Mouse (Mus musculus): ENCODE data around the gene 2010003K11Rik. TPM values are rescaled to one million over a fixed set of nuclear protein-coding genes. Genes with fewer than 3 reads are reported as not detected.

2010003K11Rik gene
- polyA plus RNA-seq, 1 experiment: not detected

DNA sequence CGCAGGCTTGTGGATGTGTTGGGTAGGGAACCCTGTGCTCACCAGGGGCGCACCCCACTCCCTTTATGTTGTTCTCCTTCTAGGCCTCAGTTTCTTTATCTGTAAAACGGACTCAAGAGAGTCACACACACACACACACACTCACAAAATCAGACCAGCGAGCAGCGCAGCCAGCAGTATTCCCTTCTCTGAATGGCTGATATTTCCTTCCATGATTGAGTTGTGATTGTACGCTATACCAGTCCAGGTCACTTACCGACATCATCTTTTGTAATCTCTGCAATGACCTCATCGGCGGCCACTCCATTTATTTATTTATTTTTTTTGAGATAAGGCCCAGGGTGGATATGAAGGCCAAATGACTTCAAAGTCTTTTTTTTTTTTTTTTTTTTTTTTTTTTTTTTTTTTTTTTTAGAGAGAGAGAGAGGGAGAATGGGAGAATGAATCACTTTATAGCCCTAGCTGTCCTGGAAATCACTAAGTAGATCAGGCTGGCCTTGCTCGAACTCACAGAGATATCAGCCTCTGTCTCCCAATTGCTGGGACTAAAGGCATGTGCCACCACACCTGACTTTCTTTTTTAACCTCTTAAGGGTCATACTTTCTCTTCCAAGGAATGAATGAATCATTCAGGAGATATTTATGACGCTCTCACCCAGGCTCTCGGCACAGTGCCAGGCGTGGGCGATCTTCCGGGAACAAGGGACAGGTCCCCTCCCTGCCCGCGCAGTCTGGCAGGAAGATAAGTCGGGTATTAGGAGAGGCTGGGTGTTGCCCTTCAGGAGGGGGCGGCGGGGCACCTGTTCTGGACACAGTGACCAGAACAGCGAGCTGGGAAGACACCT is 20.8 kb downstream of the 2010003K11Rik start, which contains the start of gene Syt12:
TSS of gene Syt12 (minus strand) at position 103 of the 845 bp plus-strand sequence.
- TF ChIP-seq CEBPB (IDR thresholded peaks at IDR 0.05; ENCODE audit: low read depth) (no peak), MYOD1 (IDR thresholded peaks at IDR 0.05; ENCODE audit: control insufficient read depth, insufficient read length, low read depth) (peak; percentile 13)
- peaks cover 8% of the 10 kb centered on the region for H3K79me2 ChIP-seq (ENCODE audit: control insufficient read depth, insufficient read depth)
- H3K36me3 ChIP-seq (ENCODE audit: control insufficient read depth, insufficient read depth): no peaks in the 10 kb centered on the region

DNA sequence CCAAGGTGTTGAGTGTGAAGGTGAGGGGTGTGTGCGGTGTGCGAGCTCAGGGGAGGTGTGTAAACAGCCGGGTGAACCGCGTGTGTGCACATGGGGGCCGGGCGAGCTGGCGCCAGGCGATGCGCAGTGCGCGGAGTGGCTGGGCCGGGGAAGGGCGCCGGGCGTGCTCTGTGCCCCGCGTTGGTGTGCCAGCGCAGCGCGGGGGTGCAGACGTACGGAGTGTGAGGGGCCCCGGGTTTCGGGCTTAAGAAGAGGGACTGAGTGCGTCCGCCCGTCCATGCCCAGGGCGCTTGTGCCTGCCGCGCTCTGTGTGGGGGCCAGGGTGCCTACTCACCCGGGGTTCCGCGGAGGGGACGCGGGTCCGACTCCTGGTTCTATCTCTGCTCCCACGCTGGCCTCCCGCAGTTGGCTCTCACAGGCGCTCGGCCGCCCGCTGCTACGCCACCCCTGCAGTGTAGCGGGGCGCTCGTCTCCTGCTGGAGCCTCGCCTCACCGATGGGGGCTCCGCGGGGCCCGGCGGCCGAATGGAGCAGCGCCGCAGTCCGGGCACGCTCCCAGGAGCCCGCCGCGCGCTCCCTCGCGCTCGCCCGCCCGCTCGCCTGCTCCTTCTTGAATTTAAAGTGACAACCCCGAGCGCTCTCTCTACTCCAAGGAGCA is 21.7 kb downstream of the 2010003K11Rik start:
- Histone ChIP-seq H3ac (ENCODE audit: control insufficient read depth, insufficient read length, low read depth) (peak overlapping the region; percentile 85), H3K79me2 (ENCODE audit: control insufficient read depth, insufficient read depth) (peaks cover 8% of the 10 kb centered on the region), H3K36me3 (ENCODE audit: control insufficient read depth, insufficient read depth) (no peaks in the 10 kb centered on the region), H3K4me3 (ENCODE audit: insufficient read depth, poor library complexity, severe bottlenecking) (peak overlapping the region; percentile 37), H3K79me3 (ENCODE audit: low read depth) (no peaks in the 10 kb centered on the region), H3K27me3 (ENCODE audit: control insufficient read depth, insufficient read depth, insufficient read length) (no peaks in the 10 kb centered on the region)
- TF ChIP-seq MYOD1 (IDR thresholded peaks at IDR 0.05; ENCODE audit: control insufficient read depth, insufficient read length, low read depth): no peak
- TF ChIP-seq CTCF (IDR thresholded peaks at IDR 0.05; ENCODE audit: control insufficient read depth, insufficient read depth, insufficient read length): peak; percentile 10
- TF ChIP-seq FOSL1 (IDR thresholded peaks at IDR 0.05; ENCODE audit: insufficient read depth, low read length, poor library complexity, severe bottlenecking): no peak
- TF ChIP-seq MAX (IDR thresholded peaks at IDR 0.05): peak; percentile 16
- no peak for TF ChIP-seq CEBPB (IDR thresholded peaks at IDR 0.05; ENCODE audit: low read depth)
- TF ChIP-seq USF1 (IDR thresholded peaks at IDR 0.05; ENCODE audit: low read depth): no peak
- TF ChIP-seq MYOG (IDR thresholded peaks at IDR 0.05; ENCODE audit: control insufficient read depth, extremely low read depth, insufficient read length): no peak

More for the DNA sequence above, 20.8 kb downstream of the 2010003K11Rik start, which contains the start of gene Syt12:
- Histone ChIP-seq H3K27me3 (ENCODE audit: control insufficient read depth, insufficient read depth, insufficient read length) (no peaks in the 10 kb centered on the region), H3K79me3 (ENCODE audit: low read depth) (no peaks in the 10 kb centered on the region), H3ac (ENCODE audit: control insufficient read depth, insufficient read length, low read depth) (peak within 1 kb of the TSS; percentile 85), H3K4me3 (ENCODE audit: insufficient read depth, poor library complexity, severe bottlenecking) (peak within 1 kb of the TSS; percentile 37)

DNA sequence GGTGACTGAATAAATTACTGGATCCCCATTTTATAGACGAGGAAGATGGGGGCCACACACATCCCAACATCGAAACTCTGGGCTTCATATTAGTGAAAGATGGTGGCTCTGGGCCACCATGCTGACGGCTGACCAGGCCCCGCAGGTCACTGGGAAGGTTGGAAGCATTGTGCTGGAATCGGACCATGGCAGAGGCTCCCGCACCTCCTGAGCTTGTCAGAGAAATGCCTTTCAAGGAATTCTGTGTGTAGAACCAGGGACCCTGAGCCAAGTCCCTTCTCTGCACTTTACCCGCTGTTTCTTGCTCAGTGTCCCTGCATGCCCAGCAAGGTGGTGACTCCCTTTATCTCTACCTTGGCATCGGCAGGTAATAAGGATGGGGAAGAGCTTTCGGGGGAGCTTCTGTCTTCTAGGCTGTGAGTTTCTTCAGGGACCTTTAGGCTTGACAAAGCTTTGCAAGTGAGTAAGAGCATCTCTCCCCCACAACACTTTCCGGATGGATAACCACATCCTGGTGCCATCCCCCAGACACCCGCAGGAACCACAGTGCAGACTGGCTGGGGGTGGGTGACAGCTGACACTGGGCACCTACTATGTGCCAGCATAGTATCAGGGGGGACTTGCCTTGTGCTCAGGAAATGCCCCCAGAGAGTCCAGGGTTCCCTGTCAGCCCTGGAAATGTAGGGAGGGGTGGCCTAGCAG is 23.0 kb downstream of the 2010003K11Rik start:
- TF ChIP-seq FOSL1 (IDR thresholded peaks at IDR 0.05; ENCODE audit: insufficient read depth, low read length, poor library complexity, severe bottlenecking) (no peak), MYOD1 (IDR thresholded peaks at IDR 0.05; ENCODE audit: control insufficient read depth, insufficient read length, low read depth) (peak; percentile 66)
- Histone ChIP-seq H3K4me3 (ENCODE audit: insufficient read depth, poor library complexity, severe bottlenecking) (no peak overlapping the region), H3K36me3 (ENCODE audit: control insufficient read depth, insufficient read depth) (no peaks in the 10 kb centered on the region), H3K27me3 (ENCODE audit: control insufficient read depth, insufficient read depth, insufficient read length) (no peaks in the 10 kb centered on the region), H3K79me2 (ENCODE audit: control insufficient read depth, insufficient read depth) (peaks cover 8% of the 10 kb centered on the region), H3K79me3 (ENCODE audit: low read depth) (no peaks in the 10 kb centered on the region), H3ac (ENCODE audit: control insufficient read depth, insufficient read length, low read depth) (no peak overlapping the region)

DNA sequence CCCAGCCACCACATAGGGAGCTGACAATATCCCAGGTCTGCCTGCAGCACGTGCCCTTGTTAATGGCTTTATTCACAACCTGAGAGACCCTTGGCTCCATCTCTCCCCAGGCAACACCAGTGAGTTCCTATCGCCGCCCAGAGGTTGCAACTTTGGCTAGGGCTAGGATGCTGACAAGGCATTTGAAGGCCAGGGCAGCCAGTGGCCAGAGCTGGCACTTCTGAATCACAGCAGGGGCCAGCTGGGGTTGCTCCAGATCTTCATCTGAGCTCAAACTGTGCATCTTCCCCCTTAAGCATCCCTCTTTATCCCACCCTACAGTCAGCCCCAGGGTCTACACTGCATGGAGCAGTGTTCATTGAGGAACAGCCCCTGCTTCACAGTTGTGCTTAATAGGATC is 23.6 kb downstream of the 2010003K11Rik start:
- Histone ChIP-seq H3K36me3 (ENCODE audit: control insufficient read depth, insufficient read depth) (no peaks in the 10 kb centered on the region), H3ac (ENCODE audit: control insufficient read depth, insufficient read length, low read depth) (no peak overlapping the region), H3K79me3 (ENCODE audit: low read depth) (no peaks in the 10 kb centered on the region), H3K27me3 (ENCODE audit: control insufficient read depth, insufficient read depth, insufficient read length) (no peaks in the 10 kb centered on the region), H3K4me3 (ENCODE audit: insufficient read depth, poor library complexity, severe bottlenecking) (no peak overlapping the region), H3K79me2 (ENCODE audit: control insufficient read depth, insufficient read depth) (peaks cover 8% of the 10 kb centered on the region)
- TF ChIP-seq MAX (IDR thresholded peaks at IDR 0.05) (no peak), FOSL1 (IDR thresholded peaks at IDR 0.05; ENCODE audit: insufficient read depth, low read length, poor library complexity, severe bottlenecking) (no peak), MYOG (IDR thresholded peaks at IDR 0.05; ENCODE audit: control insufficient read depth, extremely low read depth, insufficient read length) (no peak)

DNA sequence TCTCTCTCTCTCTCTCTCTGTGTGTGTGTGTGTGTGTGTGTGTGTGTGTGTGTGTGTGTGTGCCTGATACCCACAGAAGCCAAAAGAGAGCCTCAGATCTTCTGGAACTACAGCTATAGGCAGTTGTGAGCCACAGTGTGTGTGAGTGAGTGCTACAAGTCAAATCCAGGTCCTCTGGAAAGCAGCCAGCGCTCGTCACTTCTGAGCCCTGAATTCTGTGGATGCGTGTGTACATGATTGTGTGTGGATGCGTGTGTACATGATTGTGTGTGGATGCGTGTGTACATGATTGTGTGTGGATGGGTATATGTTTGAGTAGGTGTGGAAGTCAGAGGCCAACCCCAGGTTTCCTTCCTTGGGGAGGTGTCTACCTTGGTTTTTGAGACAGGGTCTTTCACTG is 24.8 kb downstream of the 2010003K11Rik start:
- Histone ChIP-seq H3K4me3 (ENCODE audit: insufficient read depth, poor library complexity, severe bottlenecking) (no peak overlapping the region), H3K36me3 (ENCODE audit: control insufficient read depth, insufficient read depth) (no peaks in the 10 kb centered on the region), H3K79me2 (ENCODE audit: control insufficient read depth, insufficient read depth) (peaks cover 8% of the 10 kb centered on the region), H3ac (ENCODE audit: control insufficient read depth, insufficient read length, low read depth) (no peak overlapping the region), H3K79me3 (ENCODE audit: low read depth) (no peaks in the 10 kb centered on the region), H3K27me3 (ENCODE audit: control insufficient read depth, insufficient read depth, insufficient read length) (no peaks in the 10 kb centered on the region)
- TF ChIP-seq FOSL1 (IDR thresholded peaks at IDR 0.05; ENCODE audit: insufficient read depth, low read length, poor library complexity, severe bottlenecking) (no peak), MAX (IDR thresholded peaks at IDR 0.05) (no peak), MYOG (IDR thresholded peaks at IDR 0.05; ENCODE audit: control insufficient read depth, extremely low read depth, insufficient read length) (no peak), CEBPB (IDR thresholded peaks at IDR 0.05; ENCODE audit: low read depth) (no peak), USF1 (IDR thresholded peaks at IDR 0.05; ENCODE audit: low read depth) (no peak), CTCF (IDR thresholded peaks at IDR 0.05; ENCODE audit: control insufficient read depth, insufficient read depth, insufficient read length) (no peak), MYOD1 (IDR thresholded peaks at IDR 0.05; ENCODE audit: control insufficient read depth, insufficient read length, low read depth) (no peak)
